Mouse (Mus musculus) urinary bladder, postnatal 4 days (tissue): Measurements from ENCODE around the gene Gm20388.
A peak's percentile ranks its signal among the peaks of the same experiment; 100 is the strongest.

Source experiments
- DNase-seq, 2 experiments: peaks; one replicate each; pipeline ENCODE4 v3.0.0; 2021 to 2022; ENCODE audit warnings: low spot score in 2 of 2

Gene Gm20388

GRCm38 (mm10) chr8:120191633-120192032, 281.0 kb downstream of the Gm20388 start:
- DNase-seq = no peak

DNA sequence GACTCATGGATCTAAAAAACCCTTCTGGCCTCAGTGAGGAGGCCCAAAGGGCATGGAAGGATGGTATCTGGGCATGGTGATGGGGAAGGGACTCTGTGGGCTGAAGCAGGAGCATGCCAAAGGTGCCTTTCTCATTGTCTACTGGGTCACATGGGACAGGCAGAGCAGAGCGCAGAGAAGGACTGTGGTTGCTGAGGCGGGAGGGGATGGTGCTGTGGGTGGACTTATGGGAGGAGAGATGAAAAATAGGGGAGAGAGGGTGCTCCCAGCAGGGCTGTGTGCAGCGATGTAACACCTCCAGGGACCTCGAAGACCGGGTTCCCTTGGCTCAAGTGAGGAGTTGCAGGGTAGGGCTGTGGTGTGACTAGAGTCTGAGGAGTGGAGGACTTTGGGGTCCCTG, 281.5 kb downstream of the Gm20388 start:
- no peak for DNase-seq

- no peak for DNase-seq
Measured at GRCm38 (mm10) chr8:120201351-120201750, 290.7 kb downstream of the Gm20388 start.

DNA sequence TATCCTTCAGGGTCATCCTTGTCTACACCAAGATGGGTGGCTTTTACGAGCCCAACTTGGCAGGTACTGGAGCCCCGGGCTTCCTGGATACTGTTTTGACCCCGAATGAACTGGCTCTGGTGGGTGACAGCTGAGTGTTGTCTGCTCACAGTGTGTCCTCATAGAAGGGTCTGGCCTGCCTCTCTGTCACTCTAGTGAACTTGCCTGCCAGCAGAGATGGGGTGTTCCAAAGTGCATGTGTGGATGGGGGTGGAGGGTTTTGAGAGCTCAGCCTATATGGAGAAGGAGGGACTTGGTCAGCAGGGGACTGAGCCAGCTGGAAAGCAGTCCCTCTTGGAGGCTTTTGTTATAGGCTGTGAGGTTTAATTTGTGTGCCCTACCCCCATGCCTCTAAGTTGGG, 291.9 kb downstream of the Gm20388 start:
- no peak for DNase-seq

DNA sequence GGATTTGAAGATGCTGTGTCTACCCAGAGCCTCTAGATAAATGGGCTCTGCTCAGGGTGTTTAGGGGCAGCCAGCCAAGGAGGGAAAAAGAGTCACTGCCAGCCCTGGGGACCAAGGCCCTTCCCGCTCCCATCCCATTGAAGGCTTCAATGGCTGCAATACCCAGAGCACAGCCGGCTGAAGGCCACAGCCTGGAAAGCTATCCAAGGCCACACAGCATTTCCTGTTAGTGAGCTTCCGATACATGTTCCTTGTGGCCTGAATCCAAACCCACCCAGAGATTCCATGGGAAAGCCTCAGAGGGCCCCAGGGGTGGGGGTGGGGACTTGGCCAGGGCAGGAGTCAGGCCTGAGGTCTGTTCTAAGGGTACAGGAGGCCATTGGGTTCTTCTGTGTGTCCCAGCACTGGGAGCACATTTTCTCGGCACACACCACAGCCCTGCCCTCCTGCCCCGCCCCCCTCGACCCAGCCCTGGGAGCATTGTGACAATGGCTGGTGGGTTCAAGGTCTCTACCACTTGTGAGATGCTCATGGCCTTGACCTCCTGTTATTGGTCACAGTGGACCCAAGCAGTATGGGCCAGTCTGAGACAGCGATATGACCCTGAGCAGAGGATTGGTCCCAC, 294.2 kb downstream of the Gm20388 start:
- DNase-seq = peak in 1 of 2 experiments; percentile 73

- DNase-seq = no peak
Measured at GRCm38 (mm10) chr8:120205916-120206315, 295.3 kb downstream of the Gm20388 start.

DNA sequence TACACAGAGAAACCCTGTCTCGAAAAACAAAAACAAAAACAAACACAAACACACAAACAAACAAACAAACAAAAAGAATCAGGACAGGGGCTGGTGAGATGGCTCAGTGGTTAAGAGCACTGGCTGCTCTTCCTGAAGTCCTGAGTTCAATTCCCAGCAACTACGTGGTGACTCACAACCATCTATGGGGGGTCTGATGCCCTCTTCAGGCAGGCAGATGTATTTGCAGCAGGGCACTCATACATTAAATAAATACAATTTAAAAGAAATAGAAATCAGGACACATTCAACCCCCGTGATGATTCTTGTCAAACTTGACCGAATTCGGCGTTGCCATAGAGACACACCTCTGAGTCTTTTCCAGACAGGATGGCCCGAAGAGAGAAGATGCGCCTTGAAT, 296.7 kb downstream of the Gm20388 start:
- no peak for DNase-seq

DNA sequence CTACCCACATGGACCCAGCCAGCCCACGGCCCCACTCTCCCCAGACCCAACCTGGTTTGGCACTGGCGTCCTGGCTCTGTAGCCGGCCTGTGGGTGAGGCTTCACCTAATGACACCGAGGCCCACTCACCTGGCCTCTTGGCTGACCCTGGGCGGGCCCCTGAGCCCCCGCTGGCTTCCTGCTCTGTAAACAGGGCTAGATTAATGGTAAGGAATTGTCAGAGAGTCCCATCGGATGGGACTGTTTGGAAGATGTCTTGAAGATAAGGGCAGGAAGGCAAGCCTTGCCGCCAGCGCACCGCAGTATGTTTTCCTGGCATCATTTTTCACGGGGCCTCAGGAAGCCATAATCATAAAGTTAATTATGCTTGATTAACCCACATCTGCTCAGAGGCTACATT, 297.5 kb downstream of the Gm20388 start:
- no peak for DNase-seq

- no peak for DNase-seq
Measured at GRCm38 (mm10) chr8:120211345-120211744, 300.7 kb downstream of the Gm20388 start.

GRCm38 (mm10) chr8:120212596-120212995, 302.0 kb downstream of the Gm20388 start:
- DNase-seq = no peak

GRCm38 (mm10) chr8:120213229-120213628, 302.6 kb downstream of the Gm20388 start:
- DNase-seq = no peak

GRCm38 (mm10) chr8:120213939-120214338, 303.3 kb downstream of the Gm20388 start:
- DNase-seq = no peak

DNA sequence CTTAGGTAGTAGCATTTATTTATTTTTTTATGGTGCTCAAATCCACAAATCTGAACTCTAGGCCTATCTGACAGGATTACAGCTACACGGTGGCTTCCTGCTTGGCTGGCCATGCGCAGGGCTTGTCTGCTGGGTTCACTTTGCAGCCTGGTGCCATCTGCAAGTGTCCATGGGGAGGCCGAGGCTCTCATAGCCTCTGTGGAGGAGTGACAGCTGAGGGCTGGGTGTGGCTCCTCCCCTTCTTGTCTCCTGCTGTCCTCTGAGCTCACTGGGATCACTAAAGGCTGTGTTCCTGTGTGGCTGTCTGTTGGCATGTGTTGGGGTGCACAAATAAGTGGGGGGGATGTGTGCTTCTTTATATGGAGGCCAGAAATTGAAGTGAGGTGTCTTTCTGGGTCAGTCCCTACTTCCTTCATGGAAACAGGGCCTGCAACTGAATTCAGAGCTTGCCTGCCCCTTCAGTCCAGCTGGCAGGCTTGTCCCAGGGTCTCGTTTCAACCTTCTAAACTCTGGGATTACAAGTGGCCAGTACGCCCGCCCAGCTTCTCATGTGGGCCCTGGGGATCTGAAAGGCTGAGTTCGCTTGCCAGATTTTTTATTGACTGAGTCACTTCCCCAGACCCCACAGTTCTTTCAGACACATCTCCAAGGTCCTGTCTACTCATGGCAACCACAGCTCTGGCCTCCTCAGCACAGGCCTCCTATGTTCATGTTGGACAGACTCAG, 304.9 kb downstream of the Gm20388 start:
- no peak for DNase-seq

GRCm38 (mm10) chr8:120216855-120217830, 306.5 kb downstream of the Gm20388 start:
- no peak for DNase-seq

DNA sequence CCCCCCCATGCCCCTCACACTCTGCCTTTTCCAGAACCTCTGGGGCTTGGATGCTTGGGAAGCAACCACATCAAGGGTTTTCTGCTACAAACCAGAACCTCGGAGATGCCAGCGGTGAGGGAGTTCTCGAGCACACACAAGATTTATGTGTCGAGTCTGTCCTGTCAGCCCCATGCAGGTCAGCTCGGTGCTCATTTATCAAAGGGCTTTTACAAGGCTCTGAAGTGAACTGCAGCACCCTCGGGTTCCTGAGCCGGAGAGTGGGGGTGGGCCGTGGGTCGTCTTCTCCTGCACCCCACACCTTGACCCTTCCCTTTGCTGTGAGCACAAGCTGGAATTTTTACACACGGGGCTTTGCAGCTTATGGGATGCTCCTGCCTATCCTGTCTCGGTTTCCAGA, 311.9 kb downstream of the Gm20388 start:
- DNase-seq = no peak

GRCm38 (mm10) chr8:120224521-120225420, 314.1 kb downstream of the Gm20388 start:
- DNase-seq = no peak

GRCm38 (mm10) chr8:120225421-120226151, 314.9 kb downstream of the Gm20388 start:
- DNase-seq = no peak

DNA sequence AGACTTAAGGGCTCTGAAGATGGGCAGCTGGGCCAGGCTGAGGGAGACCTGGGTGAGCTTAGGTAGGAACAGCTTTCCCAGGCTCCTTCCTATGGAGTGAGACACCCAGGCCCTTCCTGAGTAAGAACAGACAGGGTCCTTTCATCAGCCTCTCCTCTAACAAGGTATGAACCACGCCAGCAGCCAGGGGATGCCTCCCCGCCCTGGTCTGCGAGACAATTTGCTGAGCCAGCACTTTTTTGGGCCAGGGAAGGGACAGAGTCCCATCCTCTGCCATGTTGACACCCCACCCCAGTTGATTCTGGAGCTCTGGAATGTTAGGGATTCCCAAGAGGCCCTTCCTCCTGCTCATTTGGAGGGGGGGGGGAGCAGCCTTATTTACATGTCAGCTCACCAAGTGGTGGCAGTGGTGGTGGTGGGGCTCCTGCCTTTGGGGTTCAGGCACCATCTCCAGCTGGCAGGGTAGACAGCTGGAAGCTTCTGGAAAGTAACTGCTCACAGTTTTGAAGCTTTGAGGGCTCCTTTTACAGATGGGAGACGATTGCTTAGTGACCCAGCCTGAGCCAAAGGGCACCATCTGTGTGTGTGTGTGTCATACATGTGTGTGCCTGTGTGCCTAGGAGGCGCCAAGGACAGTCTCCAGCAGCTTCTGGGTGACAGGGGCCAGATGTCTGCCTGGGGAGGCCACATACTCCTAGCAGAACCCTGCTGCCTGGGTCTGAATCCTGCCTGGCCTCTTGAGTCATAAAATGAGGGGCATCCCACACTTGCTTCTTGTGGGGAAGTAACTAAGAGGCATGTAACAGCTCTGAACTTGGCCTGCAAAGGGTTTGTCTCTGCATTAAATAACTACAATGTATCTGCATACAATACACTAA, 316.3 kb downstream of the Gm20388 start:
- no peak for DNase-seq

- no peak for DNase-seq
Measured at GRCm38 (mm10) chr8:120227578-120227876, 316.9 kb downstream of the Gm20388 start.
